In genomic region chr11:50381311-50381710, GRCm38 (mm10) we compare ENCODE assay signal across 9 mouse cellular contexts. TPM values are rescaled to one million over a fixed set of nuclear protein-coding genes. Genes with fewer than 3 reads are reported as not detected.
DNase-seq lines count a peak whose midpoint lies in the region; ATAC-seq and TF ChIP-seq lines count a peak whose summit lies in the region.
"Had no signal": no experiment of that assay in that cellular context is flagged by ENCODE, and none has a peak within 500 bp of the region (broad histone marks: within the 10 kb centered on the region; RNA-seq: fewer than 3 reads in every experiment).

No protein-coding gene starts in this region.

- no peak for DNase-seq in kidney, postnatal 0 days (ENCODE audit: low spot score)
- DNase-seq in kidney, adult 2 months: no peak
- DNase-seq in midbrain, postnatal 0 days (ENCODE audit: low spot score): no peak
- DNase-seq in thymus, postnatal 0 days (ENCODE audit: low spot score): no peak
- DNase-seq in thymus, postnatal 10 days (ENCODE audit: low spot score in 2 of 2): no peak
- DNase-seq in kidney, postnatal 25 days: no peak
- DNase-seq: kidney, adult 8-10 months had no signal

- TF ChIP-seq POLR2A in kidney, adult 2 months (IDR thresholded peaks at IDR 0.05; ENCODE audit: low read depth, low read length): no peak
- no peak for TF ChIP-seq POLR2A in embryonic fibroblast, embryonic 13.5 days (IDR thresholded peaks at IDR 0.05; ENCODE audit: low read depth, low read length)

- 0 out of 2 replicates have a peak overlapping the region, but pooled peaks have one; percentile 4 for H3K4me3 ChIP-seq in kidney, postnatal 0 days (replicated peaks; ENCODE audit: low read depth, low read length)
- no peak overlapping the region for H3K4me3 ChIP-seq in kidney, adult 2 months (ENCODE audit: insufficient read depth, low read depth, low read length)
- H3K4me3 ChIP-seq in embryonic fibroblast, embryonic 13.5 days (ENCODE audit: insufficient read depth, low read length): peak overlapping the region; percentile 53
- 0 out of 2 replicates have a peak overlapping the region, but pooled peaks have one; percentile 16 for H3K4me3 ChIP-seq in intestine, embryonic 15.5 days (replicated peaks)
- H3K4me3 ChIP-seq in midbrain, postnatal 0 days (ENCODE audit: low read depth, low read length): peak overlapping the region; percentile 25; the same call in 1 of the 2 replicates

- no peak for TF ChIP-seq CTCF in kidney, postnatal 0 days (IDR thresholded peaks at IDR 0.05; ENCODE audit: low read depth)
- no peak for TF ChIP-seq CTCF in kidney, adult 2 months (conservative IDR thresholded peaks at IDR 0.05; ENCODE audit: insufficient read depth, insufficient read length, low read depth, low read length)
- no peak for TF ChIP-seq CTCF in embryonic fibroblast, embryonic 13.5 days (IDR thresholded peaks at IDR 0.05; ENCODE audit: borderline replicate concordance, insufficient read depth, low read length)
- no peak for TF ChIP-seq CTCF in midbrain, postnatal 0 days (IDR thresholded peaks at IDR 0.05)

- no peaks in the 10 kb centered on the region for H3K9me3 ChIP-seq in kidney, postnatal 0 days (replicated peaks; ENCODE audit: low read length)
- H3K9me3 ChIP-seq in intestine, embryonic 15.5 days: no peaks in the 10 kb centered on the region
- no peaks in the 10 kb centered on the region for H3K9me3 ChIP-seq in midbrain, postnatal 0 days (ENCODE audit: low read length)

- ATAC-seq in kidney, postnatal 0 days (replicated peaks; ENCODE audit: low FRiP score, low read depth): no peak
- no peak for ATAC-seq in intestine, embryonic 15.5 days
- ATAC-seq in midbrain, postnatal 0 days (ENCODE audit: low FRiP score): no peak

- H3K27ac ChIP-seq in kidney, postnatal 0 days: no peak overlapping the region
- H3K27ac ChIP-seq in kidney, adult 2 months (ENCODE audit: insufficient read depth, low read depth, low read length): no peak overlapping the region
- H3K27ac ChIP-seq in embryonic fibroblast, embryonic 13.5 days (ENCODE audit: insufficient read depth, low read length): no peak overlapping the region
- no peak overlapping the region for H3K27ac ChIP-seq in intestine, embryonic 15.5 days
- H3K27ac ChIP-seq in midbrain, postnatal 0 days (ENCODE audit: low read depth, low read length): no peak overlapping the region

- H3K27me3 ChIP-seq in kidney, postnatal 0 days (ENCODE audit: insufficient read depth, low read length): no peaks in the 10 kb centered on the region
- no peaks in the 10 kb centered on the region for H3K27me3 ChIP-seq in kidney, adult 2 months (replicated peaks; ENCODE audit: control insufficient read depth, insufficient read depth, low read length)
- no peaks in the 10 kb centered on the region for H3K27me3 ChIP-seq in intestine, embryonic 15.5 days (replicated peaks)
- H3K27me3 ChIP-seq in midbrain, postnatal 0 days (ENCODE audit: insufficient read depth, low read length): no peaks in the 10 kb centered on the region

- H3K4me2 ChIP-seq in kidney, postnatal 0 days (ENCODE audit: low read length): peak overlapping the region; percentile 40
- H3K4me2 ChIP-seq in intestine, embryonic 15.5 days (replicated peaks): peak overlapping the region; percentile 42
- peak overlapping the region; percentile 46 for H3K4me2 ChIP-seq in midbrain, postnatal 0 days (ENCODE audit: low read depth, low read length, poor library complexity, severe bottlenecking)

- 0 out of 2 replicates have a peak, but pooled peaks cover 5% of the 10 kb centered on the region for H3K4me1 ChIP-seq in kidney, postnatal 0 days (replicated peaks; ENCODE audit: insufficient read depth, low read length)
- peaks cover 7% of the 10 kb centered on the region; the same call in 1 of the 2 replicates for H3K4me1 ChIP-seq in kidney, adult 2 months (ENCODE audit: control insufficient read depth, insufficient read depth, low read length)
- H3K4me1 ChIP-seq in embryonic fibroblast, embryonic 13.5 days (ENCODE audit: control insufficient read depth, insufficient read depth, low read length): 0 out of 2 replicates have a peak, but pooled peaks cover under 1% of the 10 kb centered on the region
- H3K4me1 ChIP-seq in intestine, embryonic 15.5 days (replicated peaks): peaks cover 13% of the 10 kb centered on the region
- peaks cover 6% of the 10 kb centered on the region; the same call in 1 of the 2 replicates for H3K4me1 ChIP-seq in midbrain, postnatal 0 days (ENCODE audit: insufficient read depth, low read length)

- peaks cover 28% of the 10 kb centered on the region for H3K36me3 ChIP-seq in kidney, postnatal 0 days (ENCODE audit: insufficient read depth, low read length)
- peaks cover 19% of the 10 kb centered on the region for H3K36me3 ChIP-seq in kidney, adult 2 months (ENCODE audit: control insufficient read depth, insufficient read depth, low read length)
- H3K36me3 ChIP-seq in intestine, embryonic 15.5 days: peaks cover 6% of the 10 kb centered on the region
- H3K36me3 ChIP-seq in midbrain, postnatal 0 days (ENCODE audit: insufficient read depth, low read length): peaks cover 19% of the 10 kb centered on the region

- WGBS in kidney, postnatal 0 days: 5% methylated on average over 4 of the region's 4 CpGs
- 6% methylated on average over 4 of the region's 4 CpGs for WGBS in kidney, adult 2 months
- WGBS in intestine, embryonic 15.5 days: 25% methylated on average over 4 of the region's 4 CpGs
- 8% methylated on average over 4 of the region's 4 CpGs for WGBS in midbrain, postnatal 0 days

- H3K9ac ChIP-seq in kidney, postnatal 0 days (ENCODE audit: low read depth, low read length): no peak overlapping the region
- no peak overlapping the region for H3K9ac ChIP-seq in intestine, embryonic 15.5 days
- no peak overlapping the region for H3K9ac ChIP-seq in midbrain, postnatal 0 days (replicated peaks; ENCODE audit: low read length, poor library complexity, severe bottlenecking)

RNA-seq across cellular contexts. Expression of gene Hnrnph1, which starts 4.5 kb away (rescaled TPM):
- 294 and 309 TPM in 2 replicates for polyA plus RNA-seq in kidney, postnatal 0 days (2015; fragmentation: Nextera tagmentation; extraction: Ambion mirVana)
- polyA plus RNA-seq in kidney, adult 2 months (2012; rRNA removed): 40.2 and 65.0 TPM in 2 replicates
- 465 and 590 TPM in 2 replicates for polyA plus RNA-seq in embryonic fibroblast, embryonic 13.5 days (2011; ENCODE audit: insufficient read length, low read depth, missing spikeins)
- polyA plus RNA-seq in intestine, embryonic 15.5 days (2015; fragmentation: Nextera tagmentation; extraction: Ambion mirVana): 302 and 324 TPM in 2 replicates
- total RNA-seq in midbrain, postnatal 0 days (2014; rRNA removed): 215 and 300 TPM in 2 replicates
- polyA plus RNA-seq in midbrain, postnatal 0 days (2015; fragmentation: Nextera tagmentation; extraction: Ambion mirVana): 262 and 273 TPM in 2 replicates
- 350 and 356 TPM in 2 replicates for polyA plus RNA-seq in thymus, postnatal 0 days (2015; fragmentation: Nextera tagmentation; extraction: Ambion mirVana)

RNA-seq across cellular contexts. Expression of gene Cby3, which starts 27.0 kb away (rescaled TPM):
- 1.4 and 1.5 TPM in 2 replicates for polyA plus RNA-seq in kidney, postnatal 0 days (2015; fragmentation: Nextera tagmentation; extraction: Ambion mirVana)
- 1.3 TPM in 2 replicates for polyA plus RNA-seq in kidney, adult 2 months (2012; rRNA removed)
- polyA plus RNA-seq in embryonic fibroblast, embryonic 13.5 days (2011; ENCODE audit: insufficient read length, low read depth, missing spikeins): not detected in 2 replicates
- 0.42 and 0.49 TPM in 2 replicates for polyA plus RNA-seq in intestine, embryonic 15.5 days (2015; fragmentation: Nextera tagmentation; extraction: Ambion mirVana)
- 0.71 TPM in 1 of 2 replicates, not detected in the other for total RNA-seq in midbrain, postnatal 0 days (2014; rRNA removed)
- polyA plus RNA-seq in midbrain, postnatal 0 days (2015; fragmentation: Nextera tagmentation; extraction: Ambion mirVana): 0.92 and 1.8 TPM in 2 replicates
- not detected in 2 replicates for polyA plus RNA-seq in thymus, postnatal 0 days (2015; fragmentation: Nextera tagmentation; extraction: Ambion mirVana)

RNA-seq across cellular contexts. Expression of gene Rufy1, which starts 49.6 kb away (rescaled TPM):
- polyA plus RNA-seq in kidney, postnatal 0 days (2015; fragmentation: Nextera tagmentation; extraction: Ambion mirVana): 29.0 and 31.7 TPM in 2 replicates
- 27.7 and 30.4 TPM in 2 replicates for polyA plus RNA-seq in kidney, adult 2 months (2012; rRNA removed)
- polyA plus RNA-seq in embryonic fibroblast, embryonic 13.5 days (2011; ENCODE audit: insufficient read length, low read depth, missing spikeins): 19.3 and 19.8 TPM in 2 replicates
- polyA plus RNA-seq in intestine, embryonic 15.5 days (2015; fragmentation: Nextera tagmentation; extraction: Ambion mirVana): 19.9 and 22.0 TPM in 2 replicates
- 11.3 and 21.8 TPM in 2 replicates for total RNA-seq in midbrain, postnatal 0 days (2014; rRNA removed)
- polyA plus RNA-seq in midbrain, postnatal 0 days (2015; fragmentation: Nextera tagmentation; extraction: Ambion mirVana): 19.9 and 20.6 TPM in 2 replicates
- polyA plus RNA-seq in thymus, postnatal 0 days (2015; fragmentation: Nextera tagmentation; extraction: Ambion mirVana): 13.0 and 13.6 TPM in 2 replicates

RNA-seq across cellular contexts. Expression of gene Canx, which starts 55.8 kb away (rescaled TPM):
- 302 and 330 TPM in 2 replicates for polyA plus RNA-seq in kidney, postnatal 0 days (2015; fragmentation: Nextera tagmentation; extraction: Ambion mirVana)
- 84.1 and 118 TPM in 2 replicates for polyA plus RNA-seq in kidney, adult 2 months (2012; rRNA removed)
- 735 and 759 TPM in 2 replicates for polyA plus RNA-seq in embryonic fibroblast, embryonic 13.5 days (2011; ENCODE audit: insufficient read length, low read depth, missing spikeins)
- polyA plus RNA-seq in intestine, embryonic 15.5 days (2015; fragmentation: Nextera tagmentation; extraction: Ambion mirVana): 358 and 379 TPM in 2 replicates
- total RNA-seq in midbrain, postnatal 0 days (2014; rRNA removed): 227 and 275 TPM in 2 replicates
- polyA plus RNA-seq in midbrain, postnatal 0 days (2015; fragmentation: Nextera tagmentation; extraction: Ambion mirVana): 235 and 244 TPM in 2 replicates
- 196 and 213 TPM in 2 replicates for polyA plus RNA-seq in thymus, postnatal 0 days (2015; fragmentation: Nextera tagmentation; extraction: Ambion mirVana)
